Mouse (Mus musculus): ENCODE results near the gene Zbtb7a. TPM values are rescaled to one million over a fixed set of nuclear protein-coding genes. Genes with fewer than 3 reads are reported as not detected.

Zbtb7a gene
- polyA plus RNA-seq, 1 experiment from 2014 or later = 26.6 TPM

DNA sequence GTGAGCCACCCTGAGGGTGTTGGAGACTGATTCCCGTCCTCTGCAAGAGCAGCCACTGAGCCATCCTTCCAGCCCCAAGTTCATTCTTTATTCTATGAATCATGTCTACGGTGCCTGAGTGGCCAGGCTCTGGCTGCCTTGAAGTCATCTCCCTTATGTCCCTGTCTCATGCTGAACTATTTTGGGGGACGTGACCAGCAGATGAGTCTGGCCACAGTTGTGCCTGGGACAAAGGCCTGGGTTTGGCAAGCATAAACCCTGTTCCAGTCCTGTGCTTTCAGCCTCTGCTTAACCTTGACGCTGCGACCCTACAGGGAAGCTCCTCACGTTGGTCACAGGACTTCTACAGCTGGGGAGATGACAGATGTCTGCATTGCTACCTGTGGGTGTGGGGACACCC lies 62.3 kb downstream of the Zbtb7a start:
- Histone ChIP-seq H3K4me1 (peaks cover 20% of the 10 kb centered on the region), H3K27me3 (peaks cover 74% of the 10 kb centered on the region), H3K36me3 (no peaks in the 10 kb centered on the region), H3K4me3 (replicated peaks) (no peak overlapping the region), H3K27ac (no peak overlapping the region), H3K9ac (no peak overlapping the region), H3K9me3 (replicated peaks) (no peaks in the 10 kb centered on the region), H3K4me2 (no peak overlapping the region)
- ATAC-seq (replicated peaks; ENCODE audit: low FRiP score) = no peak
- WGBS = 48% methylated on average over 6 of the region's 6 CpGs

DNA sequence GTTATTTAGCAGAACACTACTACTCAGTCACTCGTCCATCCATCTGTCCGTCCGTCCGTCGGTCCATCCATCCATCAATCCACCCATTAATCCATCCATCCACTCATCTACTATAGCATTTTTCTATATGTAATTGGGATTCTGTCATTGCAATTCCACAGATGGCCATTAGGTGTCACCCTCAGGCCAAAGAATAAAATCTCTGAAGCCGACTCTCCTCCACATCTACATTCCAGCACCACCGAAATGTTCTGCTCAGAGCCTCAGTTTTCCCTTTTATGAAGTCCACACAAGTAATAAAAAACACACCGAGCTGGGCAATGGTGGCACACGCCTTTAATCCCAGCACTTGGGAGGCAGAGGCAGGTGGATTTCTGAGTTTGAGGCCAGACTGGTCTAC lies 63.2 kb downstream of the Zbtb7a start:
- Histone ChIP-seq H3K4me3 (replicated peaks) (no peak overlapping the region), H3K36me3 (no peaks in the 10 kb centered on the region), H3K4me2 (no peak overlapping the region), H3K27ac (no peak overlapping the region), H3K9ac (no peak overlapping the region), H3K4me1 (peaks cover 12% of the 10 kb centered on the region), H3K9me3 (replicated peaks) (no peaks in the 10 kb centered on the region), H3K27me3 (peaks cover 72% of the 10 kb centered on the region)
- ATAC-seq (replicated peaks; ENCODE audit: low FRiP score) = no peak
- WGBS = 1% methylated on average over 9 of the region's 9 CpGs

- Histone ChIP-seq H3K27me3 (peaks cover 68% of the 10 kb centered on the region), H3K4me3 (replicated peaks) (no peak overlapping the region), H3K27ac (no peak overlapping the region), H3K4me1 (peaks cover 8% of the 10 kb centered on the region), H3K9me3 (replicated peaks) (no peaks in the 10 kb centered on the region), H3K36me3 (no peaks in the 10 kb centered on the region), H3K9ac (no peak overlapping the region), H3K4me2 (no peak overlapping the region)
- WGBS = 83% methylated on average over 6 of the region's 6 CpGs
- no peak for ATAC-seq (replicated peaks; ENCODE audit: low FRiP score)
Measured at GRCm38 (mm10) chr10:81198990-81199389, 64.0 kb downstream of the Zbtb7a start.

DNA sequence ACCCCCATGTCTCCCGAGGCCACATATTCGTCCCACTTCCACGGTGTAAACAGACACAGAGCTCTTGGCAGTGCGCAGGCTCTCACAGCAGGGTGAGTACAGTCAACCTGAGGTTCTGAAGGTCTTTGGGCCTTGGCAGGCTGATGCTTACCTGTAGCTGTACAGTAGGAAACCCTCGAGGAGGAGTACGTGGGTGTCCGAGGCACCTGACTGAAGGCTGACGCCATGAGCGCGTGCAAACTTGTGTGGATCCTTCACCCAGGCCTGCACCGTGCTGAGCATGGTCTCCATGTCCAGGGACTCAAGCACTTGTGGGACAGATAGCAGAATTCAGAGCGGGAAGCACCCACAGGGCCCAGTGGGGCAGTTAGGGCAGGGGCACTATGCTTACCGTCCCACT lies 65.1 kb downstream of the Zbtb7a start:
- H3K9ac ChIP-seq = no peak overlapping the region
- WGBS = 88% methylated on average over 13 of the region's 13 CpGs
- H3K27ac ChIP-seq = no peak overlapping the region
- no peak overlapping the region for H3K4me2 ChIP-seq
- H3K4me1 ChIP-seq = no peaks in the 10 kb centered on the region
- H3K4me3 ChIP-seq (replicated peaks) = no peak overlapping the region
- ATAC-seq (replicated peaks; ENCODE audit: low FRiP score) = no peak
- peaks cover 58% of the 10 kb centered on the region for H3K27me3 ChIP-seq
- H3K9me3 ChIP-seq (replicated peaks) = no peaks in the 10 kb centered on the region
- H3K36me3 ChIP-seq = no peaks in the 10 kb centered on the region

DNA sequence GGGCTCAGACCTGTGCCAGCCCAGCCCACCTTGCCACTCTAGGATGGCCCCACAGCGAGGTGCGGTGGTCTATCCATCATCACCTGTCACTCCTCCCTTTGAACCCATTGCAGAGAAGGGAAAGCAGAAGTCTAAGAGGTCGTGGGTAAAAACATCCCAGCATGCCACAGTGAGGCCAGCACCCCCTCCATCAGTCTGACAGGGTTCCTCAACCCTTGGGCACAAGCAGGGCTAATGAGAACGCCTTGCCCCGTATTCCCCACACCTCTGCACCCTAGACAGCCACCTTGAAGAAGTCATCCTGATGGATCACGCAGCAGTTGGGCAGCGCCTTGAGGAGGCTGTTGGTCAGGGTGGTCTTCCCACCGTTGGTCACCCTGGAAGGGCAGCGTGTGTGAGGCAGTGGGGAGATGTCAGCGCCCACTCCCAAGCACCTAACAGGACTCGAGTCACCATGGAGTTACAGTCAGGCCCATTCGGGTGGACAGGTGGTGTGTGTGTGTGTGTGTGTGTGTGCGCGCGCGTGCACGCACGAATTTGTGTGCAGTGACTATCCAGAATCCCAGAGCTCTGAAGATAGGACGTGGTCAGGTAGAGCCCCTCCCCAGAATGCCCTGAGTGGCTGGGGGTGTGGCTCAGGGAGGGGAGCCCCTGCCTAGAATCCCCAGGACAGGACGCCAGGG lies 65.7 kb downstream of the Zbtb7a start:
- H3K4me3 ChIP-seq (replicated peaks) = no peak overlapping the region
- H3K9me3 ChIP-seq (replicated peaks) = no peaks in the 10 kb centered on the region
- no peak overlapping the region for H3K4me2 ChIP-seq
- 74% methylated on average over 20 of the region's 20 CpGs for WGBS
- H3K4me1 ChIP-seq = no peaks in the 10 kb centered on the region
- no peak overlapping the region for H3K27ac ChIP-seq
- no peak overlapping the region for H3K9ac ChIP-seq
- H3K27me3 ChIP-seq = peaks cover 55% of the 10 kb centered on the region
- ATAC-seq (replicated peaks; ENCODE audit: low FRiP score) = no peak
- H3K36me3 ChIP-seq = no peaks in the 10 kb centered on the region

GRCm38 (mm10) chr10:81201807-81202758 lies 67.1 kb downstream of the Zbtb7a start, which contains the start of gene Nmrk2:
Nmrk2 (minus strand) TSS chr10:81202051.
- Histone ChIP-seq H3K9ac (no peak within 1 kb of the TSS), H3K36me3 (no peaks in the 10 kb centered on the region), H3K4me3 (replicated peaks) (no peak within 1 kb of the TSS), H3K27me3 (peaks cover 42% of the 10 kb centered on the region), H3K4me1 (no peaks in the 10 kb centered on the region), H3K27ac (no peak within 1 kb of the TSS), H3K9me3 (replicated peaks) (no peaks in the 10 kb centered on the region), H3K4me2 (no peak within 1 kb of the TSS)
- WGBS = 62% methylated on average over 13 of the region's 13 CpGs
- no peak for ATAC-seq (replicated peaks; ENCODE audit: low FRiP score)

Small RNA genes within 50 kb of the gene (microRNA-seq; reads per million reads assigned to microRNA genes)
- not detected for gene Mir5615-1
- not detected for gene Mir5615-2

Other genes with a start within 250 kb of the Zbtb7a start
- gene Timm13, start 234.3 kb upstream of the Zbtb7a start, polyA plus RNA-seq (2015; fragmentation: Nextera tagmentation; extraction: Ambion mirVana) = 365 and 368 TPM in 2 replicates
- 55.0 and 59.3 TPM in 2 replicates for gene Lmnb2, start 217.0 kb upstream of the Zbtb7a start, polyA plus RNA-seq (2015; fragmentation: Nextera tagmentation; extraction: Ambion mirVana)
- gene Gadd45b, start 205.1 kb upstream of the Zbtb7a start, polyA plus RNA-seq (2015; fragmentation: Nextera tagmentation; extraction: Ambion mirVana) = 18.0 and 20.8 TPM in 2 replicates
- gene Gng7, start 120.3 kb upstream of the Zbtb7a start, polyA plus RNA-seq (2015; fragmentation: Nextera tagmentation; extraction: Ambion mirVana) = 5.0 and 5.6 TPM in 2 replicates
- gene Diras1, start 109.6 kb upstream of the Zbtb7a start, polyA plus RNA-seq (2015; fragmentation: Nextera tagmentation; extraction: Ambion mirVana) = 0.19 and 0.23 TPM in 2 replicates
- gene Slc39a3, start 97.8 kb upstream of the Zbtb7a start, polyA plus RNA-seq (2015; fragmentation: Nextera tagmentation; extraction: Ambion mirVana) = 13.7 and 16.3 TPM in 2 replicates
- 201 and 226 TPM in 2 replicates for gene Sgta, start 75.0 kb upstream of the Zbtb7a start, polyA plus RNA-seq (2015; fragmentation: Nextera tagmentation; extraction: Ambion mirVana)
- gene Thop1, start 65.2 kb upstream of the Zbtb7a start, polyA plus RNA-seq (2015; fragmentation: Nextera tagmentation; extraction: Ambion mirVana) = 62.5 and 67.4 TPM in 2 replicates
- 0.64 and 0.77 TPM in 2 replicates for gene Creb3l3, start 36.3 kb upstream of the Zbtb7a start, polyA plus RNA-seq (2015; fragmentation: Nextera tagmentation; extraction: Ambion mirVana)
- gene Map2k2, start 29.3 kb upstream of the Zbtb7a start, polyA plus RNA-seq (2015; fragmentation: Nextera tagmentation; extraction: Ambion mirVana) = 182 and 202 TPM in 2 replicates
- gene Pias4, start 32.7 kb downstream of the Zbtb7a start, polyA plus RNA-seq (2015; fragmentation: Nextera tagmentation; extraction: Ambion mirVana) = 48.6 and 51.2 TPM in 2 replicates
- gene Eef2, start 41.4 kb downstream of the Zbtb7a start, polyA plus RNA-seq (2015; fragmentation: Nextera tagmentation; extraction: Ambion mirVana) = 563 and 597 TPM in 2 replicates
- 41.0 and 47.9 TPM in 2 replicates for gene Dapk3, start 47.8 kb downstream of the Zbtb7a start, polyA plus RNA-seq (2015; fragmentation: Nextera tagmentation; extraction: Ambion mirVana)
- not detected in 2 replicates for gene 4930442H23Rik, start 48.6 kb downstream of the Zbtb7a start, polyA plus RNA-seq (2015; fragmentation: Nextera tagmentation; extraction: Ambion mirVana)
- 0.18 TPM in 1 of 2 replicates, not detected in the other for gene Nmrk2, start 66.8 kb downstream of the Zbtb7a start, polyA plus RNA-seq (2015; fragmentation: Nextera tagmentation; extraction: Ambion mirVana)
- 0.28 and 0.51 TPM in 2 replicates for gene Atcay, start 95.6 kb downstream of the Zbtb7a start, polyA plus RNA-seq (2015; fragmentation: Nextera tagmentation; extraction: Ambion mirVana)
- 6.8 and 7.3 TPM in 2 replicates for gene Zfr2, start 97.9 kb downstream of the Zbtb7a start, polyA plus RNA-seq (2015; fragmentation: Nextera tagmentation; extraction: Ambion mirVana)
- 5.8 and 6.8 TPM in 2 replicates for gene Matk, start 117.7 kb downstream of the Zbtb7a start, polyA plus RNA-seq (2015; fragmentation: Nextera tagmentation; extraction: Ambion mirVana)
- gene Mrpl54, start 131.7 kb downstream of the Zbtb7a start, polyA plus RNA-seq (2015; fragmentation: Nextera tagmentation; extraction: Ambion mirVana) = 230 and 244 TPM in 2 replicates
- 59.7 and 63.4 TPM in 2 replicates for gene Apba3, start 131.7 kb downstream of the Zbtb7a start, polyA plus RNA-seq (2015; fragmentation: Nextera tagmentation; extraction: Ambion mirVana)
- 15.9 and 18.1 TPM in 2 replicates for gene Tjp3, start 156.4 kb downstream of the Zbtb7a start, polyA plus RNA-seq (2015; fragmentation: Nextera tagmentation; extraction: Ambion mirVana)
- 51.0 and 61.3 TPM in 2 replicates for gene Pip5k1c, start 157.7 kb downstream of the Zbtb7a start, polyA plus RNA-seq (2015; fragmentation: Nextera tagmentation; extraction: Ambion mirVana)
- gene Cactin, start 185.9 kb downstream of the Zbtb7a start, polyA plus RNA-seq (2015; fragmentation: Nextera tagmentation; extraction: Ambion mirVana) = 38.8 and 44.2 TPM in 2 replicates
- 14.4 and 18.3 TPM in 2 replicates for gene Tbxa2r, start 193.5 kb downstream of the Zbtb7a start, polyA plus RNA-seq (2015; fragmentation: Nextera tagmentation; extraction: Ambion mirVana)
- gene Gipc3, start 208.0 kb downstream of the Zbtb7a start, polyA plus RNA-seq (2015; fragmentation: Nextera tagmentation; extraction: Ambion mirVana) = 0.08 TPM in 1 of 2 replicates, not detected in the other
- 87.0 and 94.6 TPM in 2 replicates for gene Hmg20b, start 215.3 kb downstream of the Zbtb7a start, polyA plus RNA-seq (2015; fragmentation: Nextera tagmentation; extraction: Ambion mirVana)
- 10.3 and 11.5 TPM in 2 replicates for gene Mfsd12, start 222.3 kb downstream of the Zbtb7a start, polyA plus RNA-seq (2015; fragmentation: Nextera tagmentation; extraction: Ambion mirVana)
- gene 4930404N11Rik, start 230.6 kb downstream of the Zbtb7a start, polyA plus RNA-seq (2015; fragmentation: Nextera tagmentation; extraction: Ambion mirVana) = 0.62 and 1.6 TPM in 2 replicates
- 105 and 114 TPM in 2 replicates for gene Fzr1, start 243.3 kb downstream of the Zbtb7a start, polyA plus RNA-seq (2015; fragmentation: Nextera tagmentation; extraction: Ambion mirVana)
- gene Dohh, start 249.2 kb downstream of the Zbtb7a start, polyA plus RNA-seq (2015; fragmentation: Nextera tagmentation; extraction: Ambion mirVana) = 79.7 and 82.2 TPM in 2 replicates
- 2.5 and 4.1 TPM in 2 replicates for gene Gm48551, start 249.2 kb downstream of the Zbtb7a start, polyA plus RNA-seq (2015; fragmentation: Nextera tagmentation; extraction: Ambion mirVana)

Measured in kidney, embryonic 15.5 days (tissue).